Mouse (Mus musculus): ENCODE measurements around the gene Nifk.
A peak's percentile ranks its signal among the peaks of the same experiment; 100 is the strongest.

Gene Nifk

GRCm38 (mm10) chr1:118321661-118322201 lies at the start of gene Nifk:
Gene Nifk (plus strand): TSS chr1:118321839.
- DNase-seq = peak; percentile 95

- peak in 1 of 2 experiments; percentile 32 for DNase-seq
Measured at GRCm38 (mm10) chr1:118275139-118275538, 46.5 kb upstream of the Nifk start.

GRCm38 (mm10) chr1:118292291-118292690 lies 29.3 kb upstream of the Nifk start:
- DNase-seq = no peak

- DNase-seq = no peak
Measured at GRCm38 (mm10) chr1:118294192-118294591, 27.4 kb upstream of the Nifk start.

- DNase-seq = no peak
Measured at GRCm38 (mm10) chr1:118294826-118295225, 26.8 kb upstream of the Nifk start.

GRCm38 (mm10) chr1:118296673-118297072 lies 25.0 kb upstream of the Nifk start:
- DNase-seq = no peak

GRCm38 (mm10) chr1:118297719-118298118 lies 23.9 kb upstream of the Nifk start:
- DNase-seq = no peak

- peak; percentile 88 to 91 for DNase-seq
Measured at GRCm38 (mm10) chr1:118310780-118311621, 10.6 kb upstream of the Nifk start.

- no peak for DNase-seq
Measured at GRCm38 (mm10) chr1:118311622-118312326, 9.9 kb upstream of the Nifk start, which contains the start of gene Tsn. Gene Tsn (minus strand): TSS chr1:118311739.

- DNase-seq = peak; percentile 29 to 55
Measured at GRCm38 (mm10) chr1:118320696-118321095, 943 bp upstream of the Nifk start.

GRCm38 (mm10) chr1:118334749-118335713 lies 13.4 kb downstream of the Nifk start:
- no peak for DNase-seq

- DNase-seq = peak in 1 of 2 experiments; percentile 9
Measured at GRCm38 (mm10) chr1:118335847-118336246, 14.2 kb downstream of the Nifk start.

GRCm38 (mm10) chr1:118337921-118338320 lies 16.3 kb downstream of the Nifk start:
- no peak for DNase-seq

- peak; percentile 49 to 50 for DNase-seq
Measured at GRCm38 (mm10) chr1:118343649-118344435, 22.2 kb downstream of the Nifk start.

GRCm38 (mm10) chr1:118349922-118350321 lies 28.3 kb downstream of the Nifk start:
- no peak for DNase-seq

- DNase-seq = no peak
Measured at GRCm38 (mm10) chr1:118359071-118359761, 37.6 kb downstream of the Nifk start.

GRCm38 (mm10) chr1:118367970-118368369 lies 46.3 kb downstream of the Nifk start:
- DNase-seq = peak in 1 of 2 experiments; percentile 16

- no peak for DNase-seq
Measured at GRCm38 (mm10) chr1:118368721-118369461, 47.3 kb downstream of the Nifk start.

GRCm38 (mm10) chr1:118377784-118378183 lies 56.1 kb downstream of the Nifk start:
- no peak for DNase-seq
